Mouse (Mus musculus) layer of hippocampus, adult 9-10 months (tissue): ENCODE measurements around the gene Doc2g.
A peak's percentile ranks its signal among the peaks of the same experiment; 100 is the strongest.
"Not testable (repeated sequence)": the region's sequence is repeated elsewhere in the genome, so short reads cannot be mapped to it uniquely, and the experiment has no call there.

Experiments
- DNase-seq: peaks from one replicate; pipeline ENCODE4 v3.0.0; 2022; ENCODE audit warnings: low spot score

Gene Doc2g

GRCm38 (mm10) chr19:4003112-4003511 lies at the start of gene Doc2g:
Gene Doc2g, plus strand, starts transcription at chr19:4003313.
- no peak for DNase-seq

- no peak for DNase-seq
Measured at GRCm38 (mm10) chr19:3955033-3955432, 48.1 kb upstream of the Doc2g start.

GRCm38 (mm10) chr19:3955804-3956203 lies 47.3 kb upstream of the Doc2g start:
- no peak for DNase-seq

- not testable (repeated sequence) for DNase-seq
Measured at GRCm38 (mm10) chr19:3957296-3958036, 45.6 kb upstream of the Doc2g start.

- DNase-seq: no peak
Measured at GRCm38 (mm10) chr19:3958470-3958869, 44.6 kb upstream of the Doc2g start, which contains the start of gene Aldh3b3. Gene Aldh3b3, plus strand, starts transcription at chr19:3958645.

GRCm38 (mm10) chr19:3959030-3959429 lies 44.1 kb upstream of the Doc2g start:
- DNase-seq: no peak

- DNase-seq: no peak
Measured at GRCm38 (mm10) chr19:3960211-3960610, 42.9 kb upstream of the Doc2g start.

- DNase-seq: not testable (repeated sequence)
Measured at GRCm38 (mm10) chr19:3961805-3962204, 41.3 kb upstream of the Doc2g start.

GRCm38 (mm10) chr19:3962469-3962868 lies 40.6 kb upstream of the Doc2g start:
- DNase-seq: no peak

GRCm38 (mm10) chr19:3964030-3964429 lies 39.1 kb upstream of the Doc2g start:
- DNase-seq: no peak

GRCm38 (mm10) chr19:3966330-3967075 lies 36.6 kb upstream of the Doc2g start:
- DNase-seq: no peak

- DNase-seq: no peak
Measured at GRCm38 (mm10) chr19:3967258-3967657, 35.9 kb upstream of the Doc2g start.

- DNase-seq: no peak
Measured at GRCm38 (mm10) chr19:3972229-3972628, 30.9 kb upstream of the Doc2g start, which contains the start of gene Aldh3b2. Gene Aldh3b2, plus strand, starts transcription at chr19:3972328.

- not testable (repeated sequence) for DNase-seq
Measured at GRCm38 (mm10) chr19:3974608-3975007, 28.5 kb upstream of the Doc2g start.

- no peak for DNase-seq
Measured at GRCm38 (mm10) chr19:3975866-3976265, 27.2 kb upstream of the Doc2g start.

- DNase-seq: peak; percentile 85
Measured at GRCm38 (mm10) chr19:3980309-3980708, 22.8 kb upstream of the Doc2g start.

GRCm38 (mm10) chr19:3980917-3981316 lies 22.2 kb upstream of the Doc2g start:
- DNase-seq: no peak

GRCm38 (mm10) chr19:3983527-3984200 lies 19.4 kb upstream of the Doc2g start:
- DNase-seq: no peak

GRCm38 (mm10) chr19:3985261-3985681 lies 17.8 kb upstream of the Doc2g start:
- no peak for DNase-seq

- DNase-seq: no peak
Measured at GRCm38 (mm10) chr19:3986334-3986733, 16.8 kb upstream of the Doc2g start, which contains the start of gene Acy3. Gene Acy3, plus strand, starts transcription at chr19:3986570.

- DNase-seq: no peak
Measured at GRCm38 (mm10) chr19:3988066-3988465, 15.0 kb upstream of the Doc2g start.

GRCm38 (mm10) chr19:3988750-3989149 lies 14.4 kb upstream of the Doc2g start:
- no peak for DNase-seq

GRCm38 (mm10) chr19:3990804-3991203 lies 12.3 kb upstream of the Doc2g start:
- no peak for DNase-seq
